Mouse (Mus musculus): ENCODE data around the gene Fbxo17. TPM values are rescaled to one million over a fixed set of nuclear protein-coding genes. Genes with fewer than 3 reads are reported as not detected.

The Fbxo17 gene
- polyA plus RNA-seq, 1 experiment from 2014 or later: 5.6 TPM

DNA sequence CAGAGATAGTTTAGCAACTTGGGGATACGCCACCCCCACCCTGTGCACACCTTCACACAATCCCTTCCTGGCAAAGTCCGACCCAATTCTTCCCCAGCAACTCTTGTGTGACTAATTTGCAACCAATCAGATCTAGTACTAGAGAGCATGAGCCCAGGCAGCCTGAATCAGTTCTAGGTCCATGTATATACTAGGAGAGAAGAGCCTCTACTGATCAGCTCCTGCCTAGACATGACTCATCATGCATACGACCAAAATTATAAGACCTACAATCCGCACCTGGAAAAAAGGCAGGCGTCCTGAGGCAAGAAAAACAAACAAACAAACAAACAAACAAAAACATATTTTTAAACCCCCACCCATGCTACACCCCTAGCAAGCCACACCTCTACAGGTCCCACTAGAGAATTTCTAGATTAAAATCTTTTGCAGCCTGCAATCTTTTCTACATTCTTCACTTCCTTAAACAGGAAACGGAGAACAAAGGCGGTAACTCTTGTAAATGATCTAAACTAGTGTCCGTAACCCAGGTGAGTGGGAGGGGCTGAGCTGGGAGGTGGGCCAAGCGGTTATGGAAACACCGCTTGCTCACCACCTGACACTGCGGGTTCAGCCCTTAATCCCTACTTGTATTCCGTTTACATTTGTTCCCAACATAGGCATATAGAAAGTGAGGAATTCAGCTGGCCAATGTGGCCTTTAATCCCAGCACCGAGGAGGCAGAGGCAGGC, 39.6 kb upstream of the Fbxo17 start:
- H3K27me3 ChIP-seq (ENCODE audit: control insufficient read depth, insufficient read depth, low read length): no peaks in the 10 kb centered on the region
- no peak overlapping the region for H3K9ac ChIP-seq (ENCODE audit: low read length)
- no peak overlapping the region for H3K4me2 ChIP-seq (replicated peaks; ENCODE audit: low read depth)
- no peak overlapping the region for H3K4me3 ChIP-seq (ENCODE audit: low read depth, low read length)
- no peak for TF ChIP-seq EP300 (optimal IDR thresholded peaks at IDR 0.05)
- no peak for TF ChIP-seq CTCF (IDR thresholded peaks at IDR 0.05; ENCODE audit: low read depth)
- no peak overlapping the region for H3K27ac ChIP-seq (replicated peaks)
- no peaks in the 10 kb centered on the region for H3K4me1 ChIP-seq (replicated peaks; ENCODE audit: control insufficient read depth, insufficient read depth)
- H3K36me3 ChIP-seq (ENCODE audit: control insufficient read depth, insufficient read depth, low read length): no peaks in the 10 kb centered on the region
- H3K9me3 ChIP-seq (ENCODE audit: control insufficient read depth, low read length): no peaks in the 10 kb centered on the region
- ATAC-seq (ENCODE audit: low FRiP score, low TSS enrichment): no peak
- no peak for DNase-seq (ENCODE audit: low spot score)
- WGBS: 62% methylated on average over 13 of the region's 13 CpGs

DNA sequence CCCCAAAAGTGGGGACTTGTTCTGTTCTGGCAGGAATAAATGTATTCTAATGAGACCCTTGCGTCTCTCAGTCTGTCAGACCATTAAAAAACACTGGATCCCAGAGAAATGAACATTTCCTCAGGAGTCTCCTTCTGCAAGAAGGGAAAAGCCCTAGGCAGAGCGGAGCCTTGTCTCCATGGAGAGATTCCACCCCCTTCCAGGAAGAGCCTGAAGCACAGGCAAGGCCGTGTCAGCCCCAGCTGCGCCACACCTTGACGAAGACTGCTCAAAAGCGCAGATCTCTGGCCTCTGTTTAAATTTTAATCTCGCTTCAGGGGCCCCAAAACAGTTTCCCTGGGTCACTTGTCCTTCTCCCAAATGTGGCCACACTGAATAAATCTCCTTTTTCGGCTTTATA, 39.0 kb upstream of the Fbxo17 start:
- TF ChIP-seq EP300 (optimal IDR thresholded peaks at IDR 0.05) (no peak), CTCF (IDR thresholded peaks at IDR 0.05; ENCODE audit: low read depth) (no peak)
- Histone ChIP-seq H3K4me1 (replicated peaks; ENCODE audit: control insufficient read depth, insufficient read depth) (no peaks in the 10 kb centered on the region), H3K27me3 (ENCODE audit: control insufficient read depth, insufficient read depth, low read length) (no peaks in the 10 kb centered on the region), H3K9me3 (ENCODE audit: control insufficient read depth, low read length) (no peaks in the 10 kb centered on the region), H3K4me2 (replicated peaks; ENCODE audit: low read depth) (no peak overlapping the region), H3K36me3 (ENCODE audit: control insufficient read depth, insufficient read depth, low read length) (no peaks in the 10 kb centered on the region), H3K27ac (replicated peaks) (no peak overlapping the region), H3K9ac (ENCODE audit: low read length) (no peak overlapping the region), H3K4me3 (ENCODE audit: low read depth, low read length) (no peak overlapping the region)
- ATAC-seq (ENCODE audit: low FRiP score, low TSS enrichment) (no peak), DNase-seq (ENCODE audit: low spot score) (no peak)
- 88% methylated on average over 8 of the region's 8 CpGs for WGBS

DNA sequence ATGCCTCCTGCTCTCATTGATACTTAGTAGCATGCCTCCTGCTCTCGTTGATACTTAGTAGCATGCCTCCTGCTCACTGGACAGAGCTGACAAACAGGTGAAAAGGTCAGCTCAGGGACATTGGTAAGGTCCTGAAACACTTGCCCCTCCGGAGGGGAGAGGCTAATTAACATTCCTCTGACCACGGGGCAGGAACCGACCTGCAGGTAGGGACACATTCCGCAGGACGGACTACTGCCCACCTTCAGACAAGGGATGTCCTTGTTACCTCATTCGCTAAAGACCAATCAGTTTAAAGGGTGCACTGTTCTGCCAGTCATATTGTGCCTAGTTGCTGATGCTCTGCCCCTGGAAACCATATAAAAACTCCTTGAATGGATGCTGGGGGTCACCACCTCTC, 25.5 kb upstream of the Fbxo17 start:
- WGBS: 48% methylated on average over 7 of the region's 7 CpGs
- H3K4me1 ChIP-seq (replicated peaks; ENCODE audit: control insufficient read depth, insufficient read depth): no peaks in the 10 kb centered on the region; the same call in 1 of the 2 replicates
- ATAC-seq (ENCODE audit: low FRiP score, low TSS enrichment): no peak

DNA sequence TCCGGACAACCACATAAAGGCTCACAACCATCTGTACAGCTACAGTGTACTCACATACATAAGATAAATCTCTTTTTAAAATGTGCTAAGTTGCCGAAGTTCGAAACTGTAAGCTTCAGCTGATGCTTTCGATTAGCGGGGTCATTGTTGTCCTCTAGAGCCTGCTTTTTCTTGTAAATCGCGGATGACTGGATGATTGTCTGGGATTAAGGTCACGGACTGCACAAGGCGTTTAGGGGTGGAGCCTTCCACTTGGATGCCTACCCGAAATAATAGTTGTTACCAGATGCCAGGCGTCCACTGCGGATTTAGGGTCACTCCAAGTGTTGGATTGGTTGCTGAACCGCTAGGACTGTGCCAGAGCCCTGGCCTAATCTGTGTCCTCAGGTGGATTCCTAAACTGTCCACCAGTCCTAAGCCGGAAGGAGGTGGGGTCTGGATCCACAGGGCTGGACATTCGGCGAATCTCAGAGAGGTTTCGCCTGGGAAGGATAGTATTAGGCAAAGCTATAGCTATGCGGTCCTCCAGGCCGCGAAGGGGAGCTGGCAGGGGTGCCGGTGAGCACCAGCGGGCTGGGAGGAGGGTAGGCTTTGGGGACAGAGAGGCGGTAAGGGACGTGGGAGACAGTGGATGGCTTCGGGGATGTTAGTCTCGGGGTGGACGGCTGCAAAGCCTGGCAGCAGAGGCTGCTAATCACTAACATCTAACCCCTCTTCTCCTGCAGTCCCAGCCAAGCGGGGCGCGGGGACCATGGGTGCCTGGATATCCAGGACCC, 23.9 kb upstream of the Fbxo17 start, which contains the start of gene Fbxo27:
TSS of gene Fbxo27 (plus strand) at position 305 of the 776 bp plus-strand sequence.
- Histone ChIP-seq H3K9ac (ENCODE audit: low read length) (peak within 1 kb of the TSS; percentile 52), H3K9me3 (ENCODE audit: control insufficient read depth, low read length) (no peaks in the 10 kb centered on the region), H3K27ac (replicated peaks) (no peak within 1 kb of the TSS), H3K4me1 (replicated peaks; ENCODE audit: control insufficient read depth, insufficient read depth) (no peaks in the 10 kb centered on the region; the same call in 1 of the 2 replicates), H3K4me2 (replicated peaks; ENCODE audit: low read depth) (peak within 1 kb of the TSS; percentile 74), H3K27me3 (ENCODE audit: control insufficient read depth, insufficient read depth, low read length) (no peaks in the 10 kb centered on the region), H3K36me3 (ENCODE audit: control insufficient read depth, insufficient read depth, low read length) (no peaks in the 10 kb centered on the region), H3K4me3 (ENCODE audit: low read depth, low read length) (peak within 1 kb of the TSS; percentile 48)
- no peak for DNase-seq (ENCODE audit: low spot score)
- TF ChIP-seq EP300 (optimal IDR thresholded peaks at IDR 0.05): no peak
- no peak for TF ChIP-seq CTCF (IDR thresholded peaks at IDR 0.05; ENCODE audit: low read depth)
- 48% methylated on average over 27 of the region's 30 CpGs for WGBS
- ATAC-seq (ENCODE audit: low FRiP score, low TSS enrichment): peak; percentile 15; the same call in 1 of the 2 replicates

More for the DNA sequence above, 25.5 kb upstream of the Fbxo17 start:
- no peak for DNase-seq (ENCODE audit: low spot score)
- no peak overlapping the region for H3K4me3 ChIP-seq (ENCODE audit: low read depth, low read length)
- H3K9ac ChIP-seq (ENCODE audit: low read length): no peak overlapping the region
- no peaks in the 10 kb centered on the region for H3K9me3 ChIP-seq (ENCODE audit: control insufficient read depth, low read length)
- no peaks in the 10 kb centered on the region for H3K27me3 ChIP-seq (ENCODE audit: control insufficient read depth, insufficient read depth, low read length)
- no peak overlapping the region for H3K27ac ChIP-seq (replicated peaks)
- H3K4me2 ChIP-seq (replicated peaks; ENCODE audit: low read depth): no peak overlapping the region
- no peaks in the 10 kb centered on the region for H3K36me3 ChIP-seq (ENCODE audit: control insufficient read depth, insufficient read depth, low read length)
- no peak for TF ChIP-seq EP300 (optimal IDR thresholded peaks at IDR 0.05)
- TF ChIP-seq CTCF (IDR thresholded peaks at IDR 0.05; ENCODE audit: low read depth): no peak

DNA sequence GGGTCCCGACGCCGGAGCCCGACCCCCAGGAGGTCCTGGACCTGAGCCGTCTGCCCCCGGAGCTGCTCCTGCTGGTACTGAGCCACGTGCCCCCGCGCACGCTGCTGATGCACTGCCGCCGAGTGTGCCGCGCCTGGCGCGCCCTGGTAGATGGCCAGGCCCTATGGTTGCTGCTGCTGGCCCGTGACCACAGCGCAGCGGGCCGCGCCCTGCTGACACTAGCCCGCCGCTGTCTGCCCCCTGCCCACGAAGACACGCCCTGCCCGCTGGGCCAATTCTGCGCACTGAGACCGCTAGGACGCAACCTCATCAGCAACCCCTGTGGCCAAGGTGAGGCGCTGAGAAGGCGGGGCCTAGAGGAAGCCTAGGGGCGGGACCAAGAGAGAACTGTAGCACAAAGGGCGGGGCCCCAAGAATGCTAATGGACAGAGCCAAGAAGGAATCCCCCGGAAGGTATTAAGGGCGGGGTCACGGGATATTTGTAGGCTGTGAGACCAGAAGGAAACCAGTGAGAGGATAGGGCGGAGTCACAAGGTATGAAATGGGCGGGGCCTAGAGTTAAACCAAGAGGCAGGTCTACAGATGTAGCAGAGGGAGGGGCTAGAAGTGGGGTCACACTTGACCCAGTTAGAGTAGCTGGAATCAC, 23.2 kb upstream of the Fbxo17 start:
- Histone ChIP-seq H3K9me3 (ENCODE audit: control insufficient read depth, low read length) (no peaks in the 10 kb centered on the region), H3K27ac (replicated peaks) (no peak overlapping the region), H3K9ac (ENCODE audit: low read length) (peak overlapping the region; percentile 52), H3K4me3 (ENCODE audit: low read depth, low read length) (peak overlapping the region; percentile 48), H3K4me2 (replicated peaks; ENCODE audit: low read depth) (peak overlapping the region; percentile 74), H3K27me3 (ENCODE audit: control insufficient read depth, insufficient read depth, low read length) (no peaks in the 10 kb centered on the region), H3K4me1 (replicated peaks; ENCODE audit: control insufficient read depth, insufficient read depth) (no peaks in the 10 kb centered on the region; the same call in 1 of the 2 replicates), H3K36me3 (ENCODE audit: control insufficient read depth, insufficient read depth, low read length) (no peaks in the 10 kb centered on the region)
- DNase-seq (ENCODE audit: low spot score) (peak; percentile 90), ATAC-seq (ENCODE audit: low FRiP score, low TSS enrichment) (peak; percentile 90)
- WGBS: under 1% methylated on average over 37 of the region's 38 CpGs
- no peak for TF ChIP-seq EP300 (optimal IDR thresholded peaks at IDR 0.05)
- TF ChIP-seq CTCF (IDR thresholded peaks at IDR 0.05; ENCODE audit: low read depth): peak; percentile 29; the same call in 1 of the 2 replicates

Measured in stomach, postnatal 0 days (tissue).